Mouse (Mus musculus): Measurements from ENCODE around the gene Parp6. TPM values are rescaled to one million over a fixed set of nuclear protein-coding genes. Genes with fewer than 3 reads are reported as not detected.
A peak's percentile ranks its signal among the peaks of the same experiment; 100 is the strongest.

The Parp6 gene
- polyA plus RNA-seq, 1 experiment from 2014 or later = 13.3 TPM

DNA sequence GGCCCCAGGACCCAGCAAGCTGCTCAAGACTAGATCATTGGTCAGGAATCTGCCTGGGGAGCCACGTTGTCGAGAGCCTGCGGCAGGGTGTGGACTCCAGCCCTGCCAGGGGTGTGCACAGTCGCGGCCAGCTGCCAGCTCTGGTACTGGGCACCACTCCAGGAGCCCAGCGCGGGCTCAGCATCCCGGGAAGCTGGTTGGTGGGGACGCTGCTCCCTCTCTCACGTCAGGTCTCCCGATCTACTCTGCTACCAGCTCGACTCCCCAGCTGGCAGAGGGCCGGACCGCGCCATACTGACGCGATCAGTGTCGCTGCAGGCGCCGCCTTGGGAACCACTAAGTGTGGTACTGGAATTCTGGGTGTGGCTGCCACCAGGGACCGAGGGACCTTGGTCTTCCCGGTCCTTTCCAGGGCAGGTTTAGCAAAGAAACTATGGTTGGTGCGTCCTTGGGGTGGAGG is 74.6 kb downstream of the Parp6 start:
- H3K9ac ChIP-seq (ENCODE audit: low read length) = 0 out of 2 replicates have a peak overlapping the region, but pooled peaks have one; percentile 43
- H3K4me3 ChIP-seq (ENCODE audit: low read depth, low read length) = peak overlapping the region; percentile 33
- ATAC-seq (ENCODE audit: low FRiP score, low TSS enrichment) (peak; percentile 92), DNase-seq (ENCODE audit: low spot score) (peak; percentile 96)
- peak overlapping the region; percentile 62 for H3K4me2 ChIP-seq (replicated peaks; ENCODE audit: low read depth)
- TF ChIP-seq CTCF (IDR thresholded peaks at IDR 0.05; ENCODE audit: low read depth) (no peak), EP300 (optimal IDR thresholded peaks at IDR 0.05) (no peak)
- H3K9me3 ChIP-seq (ENCODE audit: control insufficient read depth, low read length) = no peaks in the 10 kb centered on the region
- no peaks in the 10 kb centered on the region for H3K36me3 ChIP-seq (ENCODE audit: control insufficient read depth, insufficient read depth, low read length)
- peak overlapping the region; percentile 82 for H3K27ac ChIP-seq (replicated peaks)
- WGBS = 3% methylated on average over 23 of the region's 23 CpGs
- H3K27me3 ChIP-seq (ENCODE audit: control insufficient read depth, insufficient read depth, low read length) = no peaks in the 10 kb centered on the region
- H3K4me1 ChIP-seq (replicated peaks; ENCODE audit: control insufficient read depth, insufficient read depth) = peaks cover 13% of the 10 kb centered on the region

DNA sequence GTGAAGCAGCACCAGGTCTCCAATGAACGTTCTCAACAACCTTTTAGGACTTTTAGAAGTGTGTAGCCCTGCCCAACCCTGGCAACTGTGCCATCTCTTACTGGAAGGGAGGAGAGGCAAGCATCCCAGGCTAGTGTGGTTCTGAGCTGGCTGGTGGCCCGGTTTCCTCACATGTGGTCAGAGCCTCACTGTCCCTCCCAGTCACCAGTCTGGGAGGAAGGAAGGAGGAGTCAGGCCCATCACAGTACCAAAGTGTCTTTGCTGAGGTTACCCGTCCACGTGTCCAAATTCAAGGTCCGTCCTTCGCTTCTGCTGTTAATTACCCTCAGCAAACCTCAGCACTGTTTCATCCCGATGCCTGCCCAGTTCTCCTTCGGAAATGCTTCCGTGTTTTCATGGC is 75.1 kb downstream of the Parp6 start:
- Histone ChIP-seq H3K4me3 (ENCODE audit: low read depth, low read length) (peak overlapping the region; percentile 33), H3K4me2 (replicated peaks; ENCODE audit: low read depth) (peak overlapping the region; percentile 62), H3K9me3 (ENCODE audit: control insufficient read depth, low read length) (no peaks in the 10 kb centered on the region), H3K9ac (ENCODE audit: low read length) (0 out of 2 replicates have a peak overlapping the region, but pooled peaks have one; percentile 43), H3K27me3 (ENCODE audit: control insufficient read depth, insufficient read depth, low read length) (no peaks in the 10 kb centered on the region), H3K4me1 (replicated peaks; ENCODE audit: control insufficient read depth, insufficient read depth) (peaks cover 13% of the 10 kb centered on the region), H3K27ac (replicated peaks) (peak overlapping the region; percentile 82), H3K36me3 (ENCODE audit: control insufficient read depth, insufficient read depth, low read length) (no peaks in the 10 kb centered on the region)
- DNase-seq (ENCODE audit: low spot score) (no peak), ATAC-seq (ENCODE audit: low FRiP score, low TSS enrichment) (peak; percentile 27)
- TF ChIP-seq EP300 (optimal IDR thresholded peaks at IDR 0.05) (no peak), CTCF (IDR thresholded peaks at IDR 0.05; ENCODE audit: low read depth) (no peak)
- WGBS = 38% methylated on average over 9 of the region's 9 CpGs

DNA sequence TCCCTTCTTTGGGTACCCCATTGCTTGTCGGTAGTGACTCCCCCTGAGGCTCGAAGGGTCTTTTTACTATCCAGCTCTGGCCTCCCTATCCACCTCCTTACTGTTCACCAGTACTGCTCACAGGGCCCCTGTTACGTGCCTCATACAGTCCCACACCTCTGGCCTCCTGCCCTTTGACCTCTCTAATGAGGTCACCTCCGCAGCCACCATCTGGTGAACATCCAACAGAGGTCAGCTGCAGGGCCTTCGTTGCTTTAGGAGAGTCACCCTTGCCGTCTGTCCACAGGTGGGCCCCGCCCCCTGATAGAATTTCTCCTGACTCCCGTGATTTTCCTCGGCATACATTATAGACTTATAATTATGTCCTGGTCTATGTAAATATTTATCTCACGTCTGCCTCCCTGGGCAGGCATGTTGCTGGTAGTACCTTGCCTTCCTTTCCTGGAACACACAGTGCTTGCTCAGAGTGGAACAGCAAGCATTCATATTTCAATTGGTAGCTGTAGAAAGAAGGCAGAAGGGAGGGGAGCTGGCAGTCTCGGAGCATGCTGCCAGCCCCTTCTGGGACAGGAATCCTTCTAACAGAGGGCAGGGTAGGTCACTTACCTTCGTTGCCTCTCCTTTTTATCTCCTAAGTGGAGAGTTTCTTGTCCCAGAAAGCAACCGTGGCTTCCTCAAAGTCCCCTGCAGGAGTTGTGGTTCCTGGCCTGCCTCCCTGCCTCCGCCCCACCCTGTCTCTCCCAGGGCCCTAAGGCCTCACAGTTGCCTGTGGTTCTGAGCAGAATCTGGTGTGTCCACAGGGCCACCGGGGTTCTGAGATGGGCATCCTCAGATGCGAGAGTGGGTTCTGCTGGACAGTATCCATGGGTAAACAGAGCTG is 77.7 kb downstream of the Parp6 start:
- H3K36me3 ChIP-seq (ENCODE audit: control insufficient read depth, insufficient read depth, low read length) = no peaks in the 10 kb centered on the region
- TF ChIP-seq EP300 (optimal IDR thresholded peaks at IDR 0.05) = no peak
- peak overlapping the region; percentile 9; the same call in 1 of the 2 replicates for H3K9ac ChIP-seq (ENCODE audit: low read length)
- no peak overlapping the region for H3K4me3 ChIP-seq (ENCODE audit: low read depth, low read length)
- DNase-seq (ENCODE audit: low spot score) (peak; percentile 63), ATAC-seq (ENCODE audit: low FRiP score, low TSS enrichment) (peak; percentile 27)
- H3K4me2 ChIP-seq (replicated peaks; ENCODE audit: low read depth) = no peak overlapping the region
- 32% methylated on average over 16 of the region's 16 CpGs for WGBS
- peaks cover 13% of the 10 kb centered on the region for H3K4me1 ChIP-seq (replicated peaks; ENCODE audit: control insufficient read depth, insufficient read depth)
- H3K27me3 ChIP-seq (ENCODE audit: control insufficient read depth, insufficient read depth, low read length) = no peaks in the 10 kb centered on the region
- no peaks in the 10 kb centered on the region for H3K9me3 ChIP-seq (ENCODE audit: control insufficient read depth, low read length)
- peak overlapping the region; percentile 80 for H3K27ac ChIP-seq (replicated peaks)

DNA sequence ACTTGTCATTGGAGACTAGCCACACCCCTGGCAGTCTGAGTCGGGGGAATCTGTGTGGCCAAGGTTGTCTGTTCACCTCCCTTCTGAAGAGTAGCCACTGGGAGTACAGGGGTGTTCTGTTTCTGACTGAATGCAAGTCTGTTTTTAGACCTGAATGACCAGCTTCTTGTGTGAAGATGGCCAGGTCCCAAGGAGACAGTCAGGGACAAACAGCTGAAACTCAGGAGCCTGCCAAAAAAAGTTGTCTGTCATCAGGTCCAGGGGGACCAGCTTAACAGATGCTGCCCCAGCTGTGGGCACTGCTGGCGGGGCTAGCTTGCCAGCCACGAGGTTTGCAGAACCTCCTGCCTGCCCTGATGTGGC is 78.3 kb downstream of the Parp6 start:
- no peaks in the 10 kb centered on the region for H3K27me3 ChIP-seq (ENCODE audit: control insufficient read depth, insufficient read depth, low read length)
- H3K9ac ChIP-seq (ENCODE audit: low read length) = peak overlapping the region; percentile 9; the same call in 1 of the 2 replicates
- no peaks in the 10 kb centered on the region for H3K36me3 ChIP-seq (ENCODE audit: control insufficient read depth, insufficient read depth, low read length)
- no peak overlapping the region for H3K4me3 ChIP-seq (ENCODE audit: low read depth, low read length)
- H3K27ac ChIP-seq (replicated peaks) = peak overlapping the region; percentile 80
- ATAC-seq (ENCODE audit: low FRiP score, low TSS enrichment) = no peak
- H3K4me1 ChIP-seq (replicated peaks; ENCODE audit: control insufficient read depth, insufficient read depth) = peaks cover 13% of the 10 kb centered on the region
- no peaks in the 10 kb centered on the region for H3K9me3 ChIP-seq (ENCODE audit: control insufficient read depth, low read length)
- TF ChIP-seq EP300 (optimal IDR thresholded peaks at IDR 0.05) (no peak), CTCF (IDR thresholded peaks at IDR 0.05; ENCODE audit: low read depth) (no peak)
- WGBS = 39% methylated on average over 3 of the region's 3 CpGs
- DNase-seq (ENCODE audit: low spot score) = no peak
- H3K4me2 ChIP-seq (replicated peaks; ENCODE audit: low read depth) = no peak overlapping the region

DNA sequence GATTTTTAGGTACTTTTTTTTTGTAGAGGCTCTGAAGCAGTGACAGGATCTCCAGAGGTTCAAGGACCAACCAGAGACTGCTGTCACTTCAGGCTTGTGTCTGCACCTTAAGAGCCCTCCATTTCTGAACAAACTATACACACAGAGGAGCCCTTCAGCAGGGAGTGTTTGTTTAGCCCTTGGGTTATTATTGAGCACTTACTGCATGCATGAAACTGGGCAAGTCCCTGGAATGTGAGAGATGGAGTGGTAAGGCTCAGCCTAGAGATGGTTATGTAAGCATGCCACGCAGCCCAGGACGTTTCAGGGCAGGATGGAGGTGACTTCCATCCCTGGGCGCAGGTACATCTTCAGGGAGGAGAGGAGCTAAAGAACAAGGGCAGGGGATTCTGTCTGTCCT is 79.3 kb downstream of the Parp6 start:
- H3K27ac ChIP-seq (replicated peaks) = no peak overlapping the region
- no peaks in the 10 kb centered on the region for H3K9me3 ChIP-seq (ENCODE audit: control insufficient read depth, low read length)
- no peak overlapping the region for H3K9ac ChIP-seq (ENCODE audit: low read length)
- TF ChIP-seq CTCF (IDR thresholded peaks at IDR 0.05; ENCODE audit: low read depth) (no peak), EP300 (optimal IDR thresholded peaks at IDR 0.05) (no peak)
- ATAC-seq (ENCODE audit: low FRiP score, low TSS enrichment) = no peak
- WGBS = 77% methylated on average over 3 of the region's 3 CpGs
- DNase-seq (ENCODE audit: low spot score) = no peak
- H3K4me1 ChIP-seq (replicated peaks; ENCODE audit: control insufficient read depth, insufficient read depth) = peaks cover 11% of the 10 kb centered on the region
- no peaks in the 10 kb centered on the region for H3K36me3 ChIP-seq (ENCODE audit: control insufficient read depth, insufficient read depth, low read length)
- H3K4me2 ChIP-seq (replicated peaks; ENCODE audit: low read depth) = no peak overlapping the region
- no peaks in the 10 kb centered on the region for H3K27me3 ChIP-seq (ENCODE audit: control insufficient read depth, insufficient read depth, low read length)
- no peak overlapping the region for H3K4me3 ChIP-seq (ENCODE audit: low read depth, low read length)

Other genes with a start within 250 kb of the Parp6 start
- gene Arih1, start 130.7 kb upstream of the Parp6 start, polyA plus RNA-seq (2015; fragmentation: Nextera tagmentation; extraction: Ambion mirVana) = 4.9 and 8.1 TPM in 2 replicates
- 39.2 and 42.3 TPM in 2 replicates for gene Hexa, start 77.7 kb upstream of the Parp6 start, polyA plus RNA-seq (2015; fragmentation: Nextera tagmentation; extraction: Ambion mirVana)
- gene Tmem202, start 77.4 kb upstream of the Parp6 start, polyA plus RNA-seq (2015; fragmentation: Nextera tagmentation; extraction: Ambion mirVana) = 0.25 and 0.59 TPM in 2 replicates
- gene Celf6, start 39.4 kb upstream of the Parp6 start, polyA plus RNA-seq (2015; fragmentation: Nextera tagmentation; extraction: Ambion mirVana) = 4.5 and 4.8 TPM in 2 replicates
- gene Pkm, start 39.1 kb downstream of the Parp6 start, polyA plus RNA-seq (2015; fragmentation: Nextera tagmentation; extraction: Ambion mirVana) = 472 and 500 TPM in 2 replicates
- gene Gramd2, start 62.9 kb downstream of the Parp6 start, polyA plus RNA-seq (2015; fragmentation: Nextera tagmentation; extraction: Ambion mirVana) = 5.9 and 6.7 TPM in 2 replicates
- gene Senp8, start 133.4 kb downstream of the Parp6 start, polyA plus RNA-seq (2015; fragmentation: Nextera tagmentation; extraction: Ambion mirVana) = 4.2 and 4.3 TPM in 2 replicates
- gene Myo9a, start 133.6 kb downstream of the Parp6 start, polyA plus RNA-seq (2015; fragmentation: Nextera tagmentation; extraction: Ambion mirVana) = 3.8 and 4.0 TPM in 2 replicates